ENCODE assay signal across 23 mouse cellular contexts in genomic region chr3:137109786-137110185, GRCm38 (mm10).
DNase-seq lines count a peak whose midpoint lies in the region; ATAC-seq lines count a peak whose summit lies in the region.
"Had no signal": no experiment of that assay in that cellular context is flagged by ENCODE, and none has a peak within 500 bp of the region (broad histone marks: within the 10 kb centered on the region; RNA-seq: fewer than 3 reads in every experiment).

No protein-coding gene starts in this region.

- intact Hi-C loops in left cerebral cortex, postnatal 4 days (cut with DNase I): no loop called here
- intact Hi-C loops in left cerebral cortex, postnatal 25 days (cut with DNase I): no loop called here

- no peaks in the 10 kb centered on the region for H3K4me1 ChIP-seq in hindbrain, embryonic 16.5 days (ENCODE audit: control insufficient read depth, insufficient read depth, low read depth, low read length)
- no peaks in the 10 kb centered on the region for H3K4me1 ChIP-seq in hindbrain, embryonic 10.5 days (replicated peaks)
- H3K4me1 ChIP-seq in heart, embryonic 12.5 days (replicated peaks): no peaks in the 10 kb centered on the region
- H3K4me1 ChIP-seq: embryonic facial prominence, embryonic 12.5 days; kidney, embryonic 15.5 days; limb, embryonic 10.5 days; liver, embryonic 15.5 days; lung, embryonic 15.5 days; stomach, embryonic 15.5 days had no signal

- no peak overlapping the region for H3K4me2 ChIP-seq in hindbrain, embryonic 16.5 days (ENCODE audit: low read length)
- H3K4me2 ChIP-seq in heart, embryonic 12.5 days: no peak overlapping the region
- H3K4me2 ChIP-seq: embryonic facial prominence, embryonic 12.5 days; kidney, embryonic 15.5 days; liver, embryonic 15.5 days; lung, embryonic 15.5 days; stomach, embryonic 15.5 days had no signal

- H3K36me3 ChIP-seq in hindbrain, embryonic 16.5 days (ENCODE audit: control insufficient read depth, insufficient read depth, low read length): no peaks in the 10 kb centered on the region
- H3K36me3 ChIP-seq in hindbrain, embryonic 10.5 days: no peaks in the 10 kb centered on the region
- H3K36me3 ChIP-seq in heart, embryonic 12.5 days: no peaks in the 10 kb centered on the region
- H3K36me3 ChIP-seq: embryonic facial prominence, embryonic 12.5 days; kidney, embryonic 15.5 days; limb, embryonic 10.5 days; liver, embryonic 15.5 days; lung, embryonic 15.5 days; stomach, embryonic 15.5 days had no signal

- H3K27me3 ChIP-seq in hindbrain, embryonic 16.5 days (replicated peaks; ENCODE audit: control insufficient read depth, insufficient read depth, low read length): no peaks in the 10 kb centered on the region
- H3K27me3 ChIP-seq in hindbrain, embryonic 10.5 days (ENCODE audit: insufficient read depth, poor library complexity, severe bottlenecking): no peaks in the 10 kb centered on the region
- no peaks in the 10 kb centered on the region for H3K27me3 ChIP-seq in heart, embryonic 12.5 days (replicated peaks)
- H3K27me3 ChIP-seq: embryonic facial prominence, embryonic 12.5 days; kidney, embryonic 15.5 days; liver, embryonic 15.5 days; lung, embryonic 15.5 days; stomach, embryonic 15.5 days had no signal

- H3K4me3 ChIP-seq in hindbrain, embryonic 16.5 days (ENCODE audit: low read length): no peak overlapping the region
- no peak overlapping the region for H3K4me3 ChIP-seq in hindbrain, embryonic 10.5 days
- no peak overlapping the region for H3K4me3 ChIP-seq in heart, embryonic 12.5 days
- H3K4me3 ChIP-seq: embryonic facial prominence, embryonic 12.5 days; kidney, embryonic 15.5 days; left cerebral cortex, adult 2 months; limb, embryonic 10.5 days; liver, embryonic 15.5 days; lung, embryonic 15.5 days; stomach, embryonic 15.5 days had no signal

- H3K9ac ChIP-seq in hindbrain, embryonic 16.5 days (ENCODE audit: low read depth, low read length): no peak overlapping the region
- no peak overlapping the region for H3K9ac ChIP-seq in heart, embryonic 12.5 days
- H3K9ac ChIP-seq: embryonic facial prominence, embryonic 12.5 days; forebrain, postnatal 0 days; kidney, embryonic 15.5 days; liver, embryonic 15.5 days; lung, embryonic 15.5 days; stomach, embryonic 15.5 days had no signal

- H3K9me3 ChIP-seq in hindbrain, embryonic 16.5 days (ENCODE audit: control insufficient read depth, low read length): no peaks in the 10 kb centered on the region
- no peaks in the 10 kb centered on the region for H3K9me3 ChIP-seq in hindbrain, embryonic 10.5 days
- H3K9me3 ChIP-seq in heart, embryonic 12.5 days (replicated peaks): no peaks in the 10 kb centered on the region
- H3K9me3 ChIP-seq: embryonic facial prominence, embryonic 12.5 days; kidney, embryonic 15.5 days; limb, embryonic 10.5 days; liver, embryonic 15.5 days; lung, embryonic 15.5 days; stomach, embryonic 15.5 days had no signal

- DNase-seq in hindbrain, embryonic 10.5 days (ENCODE audit: low spot score): no peak
- DNase-seq in left cerebral cortex, postnatal 4 days: peak; percentile 85
- no peak for DNase-seq in left cerebral cortex, postnatal 25 days (ENCODE audit: low spot score in 2 of 2)
- peak; percentile 93 to 95 for DNase-seq in cerebellum, adult 18-20 months
- DNase-seq in cerebellum, postnatal 14 days: peak; percentile 89 to 97
- DNase-seq: kidney, adult 11 months; kidney, postnatal 4 days; liver; lung, postnatal 4 days; thymus, postnatal 4 days had no signal

- ATAC-seq in hindbrain, embryonic 16.5 days: peak; percentile 34; the same call in 1 of the 2 replicates
- ATAC-seq in megakaryocyte progenitor cell, adult 5-6 weeks (replicated peaks; ENCODE audit: poor library complexity): no peak
- no peak for ATAC-seq in heart, embryonic 12.5 days (ENCODE audit: insufficient number of reproducible peaks, low FRiP score)
- ATAC-seq: CD4-positive, CD25-positive, alpha-beta regulatory T cell, adult 4 months; midbrain, embryonic 16.5 days had no signal

- WGBS in hindbrain, embryonic 16.5 days: 86% methylated on average over 9 of the region's 9 CpGs
- 90% methylated on average over 9 of the region's 9 CpGs for WGBS in hindbrain, embryonic 10.5 days
- WGBS in heart, embryonic 12.5 days: 81% methylated on average over 9 of the region's 9 CpGs

- no peak overlapping the region for H3K27ac ChIP-seq in hindbrain, embryonic 16.5 days (ENCODE audit: low read depth, low read length)
- H3K27ac ChIP-seq in hindbrain, embryonic 10.5 days: no peak overlapping the region
- no peak overlapping the region for H3K27ac ChIP-seq in heart, embryonic 12.5 days (ENCODE audit: poor library complexity, severe bottlenecking)
- H3K27ac ChIP-seq: embryonic facial prominence, embryonic 12.5 days; kidney, embryonic 15.5 days; left cerebral cortex, adult 2 months; limb, embryonic 10.5 days; liver, embryonic 15.5 days; lung, embryonic 15.5 days; stomach, embryonic 15.5 days had no signal

Comparison
In these comparisons a context has a peak if more than half of its experiments do, and no peak if none do; other contexts are left out.
1. DNase-seq: peak in left cerebral cortex, postnatal 4 days (single experiment), cerebellum, adult 18-20 months (2 of 2) and cerebellum, postnatal 14 days (2 of 2); none in hindbrain, embryonic 10.5 days (single experiment) and left cerebral cortex, postnatal 25 days (0 of 2).